Mouse (Mus musculus) heart, postnatal 25 days (tissue): Measurements from ENCODE around the gene Cenpm. TPM values are rescaled to one million over a fixed set of nuclear protein-coding genes. Genes with fewer than 3 reads are reported as not detected.

Experiments used
- DNase-seq: peaks from one replicate; pipeline ENCODE4 v3.0.0; 2022; ENCODE audit warnings: low spot score
- intact Hi-C: fragments of 180-260 bp; cut with DNase I; formaldehyde crosslinking; loops from one replicate; pipeline ENCODE4 v1.15.1; 2025
- total RNA-seq, 2 experiments: library from RNA; stranded (reverse); gene quantifications; 2 replicates each; pipeline ENCODE4 v1.2.3; 2021

Gene Cenpm
- under 1 TPM; 0.36 to 0.78 TPM for total RNA-seq

- intact Hi-C loops, result no loop called here
- DNase-seq, result peak; percentile 83
Observed at GRCm38 (mm10) chr15:82244115-82244804, at the start of gene Cenpm. Cenpm (minus strand) TSS chr15:82244748.

GRCm38 (mm10) chr15:82294059-82294458 is 49.5 kb upstream of the Cenpm start:
- intact Hi-C loops, result no loop called here
- no peak for DNase-seq

GRCm38 (mm10) chr15:82293271-82293711 is 48.7 kb upstream of the Cenpm start:
- intact Hi-C loops, result no loop called here
- DNase-seq, result no peak

- DNase-seq, result no peak
- intact Hi-C loops, result no loop called here
Observed at GRCm38 (mm10) chr15:82292851-82293250, 48.3 kb upstream of the Cenpm start.

DNA sequence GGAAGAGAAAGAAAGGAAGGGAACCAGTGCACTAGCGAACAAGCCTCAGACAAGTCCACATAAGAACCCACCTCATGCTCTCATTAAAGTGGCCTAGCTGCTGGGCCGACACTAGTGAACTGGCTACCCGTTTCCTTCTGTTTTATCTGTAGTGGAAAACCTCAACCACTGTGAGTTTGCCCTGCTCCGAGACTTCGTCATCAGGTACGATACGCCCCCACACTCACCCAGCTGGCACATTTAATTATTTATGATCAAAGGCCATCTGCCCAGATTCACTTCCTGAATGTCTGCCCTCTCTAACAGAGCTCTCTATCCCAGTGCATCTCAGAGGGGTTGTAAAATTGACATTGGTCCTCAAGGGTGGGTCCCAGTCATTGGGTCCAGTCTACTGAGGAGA is 45.7 kb upstream of the Cenpm start:
- no peak for DNase-seq
- intact Hi-C loops, result no loop called here

DNA sequence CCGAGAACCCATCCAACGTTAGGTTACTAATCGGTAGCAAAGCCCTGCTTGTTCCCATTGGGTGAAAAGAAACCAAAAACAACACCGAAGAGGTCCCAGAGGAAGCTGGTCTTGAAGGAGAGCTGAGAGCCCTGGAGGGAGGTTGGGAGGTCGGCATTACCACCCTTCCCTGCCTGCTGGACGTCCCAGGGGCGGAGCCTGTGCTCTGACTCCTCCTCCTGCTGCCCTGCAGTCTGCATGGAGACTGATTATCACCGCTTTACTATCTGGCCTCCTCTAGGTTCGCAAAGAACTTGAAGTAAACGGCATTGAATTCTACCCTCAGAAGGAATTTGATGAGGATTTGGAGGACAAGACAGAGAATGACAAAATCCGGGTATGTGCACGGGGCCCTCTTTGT is 41.6 kb upstream of the Cenpm start:
- no peak for DNase-seq
- intact Hi-C loops, result no loop called here

- no peak for DNase-seq
- intact Hi-C loops, result no loop called here
Observed at GRCm38 (mm10) chr15:82280638-82281037, 36.1 kb upstream of the Cenpm start.

- intact Hi-C loops, result no loop called here
- DNase-seq, result no peak
Observed at GRCm38 (mm10) chr15:82277591-82277990, 33.0 kb upstream of the Cenpm start.

GRCm38 (mm10) chr15:82274927-82275901 is 30.7 kb upstream of the Cenpm start:
- intact Hi-C loops, result no loop called here
- DNase-seq, result no peak

- intact Hi-C loops, result no loop called here
- DNase-seq, result no peak
Observed at GRCm38 (mm10) chr15:82274593-82274926, 30.0 kb upstream of the Cenpm start, which contains the start of gene Sept3. Sept3 (plus strand) TSS chr15:82274893.

DNA sequence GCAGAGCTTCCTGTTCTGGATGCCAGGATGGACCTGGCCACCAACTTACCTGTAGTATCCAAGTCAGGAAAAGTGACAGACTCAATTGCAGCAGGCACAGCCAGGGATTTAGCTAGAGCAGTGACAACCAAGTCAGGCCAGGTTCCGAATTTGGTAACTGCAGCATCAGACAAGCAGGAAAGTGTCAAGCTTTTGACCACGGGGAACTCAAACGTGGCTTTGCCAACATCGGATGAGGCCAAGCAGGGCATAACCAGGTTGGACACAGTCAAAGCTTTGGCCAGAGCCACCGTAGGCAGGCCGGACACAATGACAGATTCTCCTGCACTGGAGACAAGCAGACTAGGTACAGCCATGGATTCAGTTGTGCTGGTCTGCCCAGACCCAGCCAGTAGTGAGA is 27.7 kb upstream of the Cenpm start:
- intact Hi-C loops, result no loop called here
- DNase-seq, result no peak

GRCm38 (mm10) chr15:82271201-82271600 is 26.7 kb upstream of the Cenpm start:
- intact Hi-C loops, result no loop called here
- no peak for DNase-seq

- intact Hi-C loops, result loop anchor here (10.0 kb wide), 1 partner anchor 536 kb away; no protein-coding TSS in a partner anchor
- DNase-seq, result no peak
Observed at GRCm38 (mm10) chr15:82268783-82269182, 24.2 kb upstream of the Cenpm start.

- DNase-seq, result no peak
- intact Hi-C loops, result loop anchor here (10.0 kb wide), 1 partner anchor 537 kb away; no protein-coding TSS in a partner anchor
Observed at GRCm38 (mm10) chr15:82268185-82268584, 23.6 kb upstream of the Cenpm start.

DNA sequence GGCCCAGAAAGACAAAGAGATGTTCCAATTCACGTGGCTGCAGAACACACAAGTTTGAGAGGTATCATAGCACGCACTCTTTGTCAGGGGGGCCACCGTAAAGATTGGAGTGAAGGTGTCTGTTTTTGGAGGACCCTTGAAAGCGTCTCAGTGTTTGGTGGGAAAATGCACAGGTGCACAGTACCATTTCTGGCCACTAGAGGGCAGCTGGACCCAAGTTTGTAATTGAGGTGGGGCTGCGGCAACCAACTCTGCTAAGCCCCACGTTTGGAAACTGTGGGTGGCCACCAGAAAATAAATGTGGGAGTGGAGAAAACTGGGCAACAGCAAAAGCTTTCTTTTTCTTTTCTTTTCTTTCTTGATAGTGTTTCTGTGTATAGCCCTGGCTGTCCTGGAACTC is 21.8 kb upstream of the Cenpm start:
- no peak for DNase-seq
- intact Hi-C loops, result loop anchor here (1.0 to 10.0 kb wide), 2 partner anchors 151 to 538 kb away; no protein-coding TSS in a partner anchor

GRCm38 (mm10) chr15:82259510-82259909 is 15.0 kb upstream of the Cenpm start:
- no peak for DNase-seq
- intact Hi-C loops, result no loop called here

DNA sequence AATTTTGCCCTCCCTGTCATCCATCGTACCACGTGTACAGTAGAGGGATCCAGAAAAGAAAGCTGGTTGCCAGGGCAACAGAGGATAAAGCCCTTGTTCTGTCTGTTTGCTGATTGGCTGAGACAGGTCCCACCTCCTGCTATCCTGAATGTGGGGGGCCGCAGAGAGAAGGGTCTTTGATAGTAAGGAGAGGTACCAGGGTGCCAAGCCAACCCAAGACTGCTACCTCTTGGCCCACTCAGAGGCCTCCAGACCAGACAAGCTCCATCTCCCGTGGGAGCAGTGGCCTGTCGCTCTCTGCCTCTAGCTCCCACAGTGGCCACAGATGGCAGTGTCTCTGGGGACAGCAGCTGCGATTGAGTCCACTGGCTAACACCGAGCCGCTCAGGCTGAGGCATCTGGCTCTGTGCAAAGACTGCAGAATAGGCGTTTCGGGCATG is 11.4 kb upstream of the Cenpm start:
- intact Hi-C loops, result no loop called here
- DNase-seq, result no peak

DNA sequence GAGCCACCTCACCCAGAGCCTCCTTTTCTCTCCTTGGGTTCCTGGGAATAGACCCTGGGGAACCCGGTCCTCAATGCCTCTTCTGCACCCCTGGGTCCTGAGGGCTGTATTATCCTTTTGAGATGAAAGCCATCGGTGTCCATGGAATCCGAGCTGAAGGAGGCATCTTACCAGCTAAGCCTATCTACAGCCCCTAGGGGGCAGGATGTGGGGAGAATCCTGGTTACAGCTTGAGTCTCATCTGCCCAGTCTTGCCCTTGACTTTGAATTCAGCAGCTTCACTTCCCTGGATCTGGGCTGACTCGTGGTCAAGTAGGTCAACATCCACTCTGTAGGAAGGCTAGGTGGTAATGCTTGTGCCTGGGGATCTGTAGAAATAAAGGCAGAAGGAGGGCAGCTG is 10.7 kb upstream of the Cenpm start:
- DNase-seq, result no peak

GRCm38 (mm10) chr15:82252097-82252496 is 7.5 kb upstream of the Cenpm start, which contains the start of gene 1500009C09Rik:
1500009C09Rik (plus strand) TSS chr15:82252397.
- DNase-seq, result no peak
- intact Hi-C loops, result no loop called here

More for the DNA sequence above, 10.7 kb upstream of the Cenpm start:
- intact Hi-C loops, result no loop called here

GRCm38 (mm10) chr15:82251579-82251978 is 7.0 kb upstream of the Cenpm start:
- intact Hi-C loops, result no loop called here
- no peak for DNase-seq
